Mouse (Mus musculus): ENCODE data around the gene Gm4297. TPM values are rescaled to one million over a fixed set of nuclear protein-coding genes. Genes with fewer than 3 reads are reported as not detected.

Gene Gm4297
- not detected for polyA plus RNA-seq (2017; shearing (Covaris generic))

DNA sequence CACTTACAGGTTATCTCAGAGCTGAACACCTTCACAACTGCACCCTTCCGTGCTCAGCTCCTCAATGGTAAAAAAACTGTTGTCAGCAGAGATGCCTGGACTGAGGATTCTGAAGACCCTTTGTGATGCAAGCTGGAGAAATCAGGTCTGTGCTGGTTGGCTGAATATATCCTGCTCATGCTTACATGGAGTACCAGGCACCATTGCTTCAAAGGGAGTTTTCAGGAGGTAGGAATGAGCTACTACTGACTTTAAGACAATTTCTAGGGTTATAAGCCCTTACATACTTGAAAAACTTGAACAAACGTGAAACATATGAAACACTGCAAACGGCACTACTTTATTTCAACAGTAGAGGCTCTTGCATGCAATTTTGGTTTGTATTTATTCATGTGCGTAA is at the start of gene Gm4297:
Gm4297 (minus strand) TSS at position 101 of the 400 bp plus-strand sequence.

Other genes with a start within 250 kb of the Gm4297 start
- not detected for gene Gm5934, start 74.1 kb downstream of the Gm4297 start, polyA plus RNA-seq (2017; shearing (Covaris generic))
- gene Gm5935, start 200.3 kb upstream of the Gm4297 start, polyA plus RNA-seq (2017; shearing (Covaris generic)): not detected